ENCODE assay signal across 8 mouse cellular contexts in genomic region chr11:100849456-100850037, GRCm38 (mm10). TPM values are rescaled to one million over a fixed set of nuclear protein-coding genes. Genes with fewer than 3 reads are reported as not detected.
DNase-seq lines count a peak whose midpoint lies in the region; ATAC-seq and TF ChIP-seq lines count a peak whose summit lies in the region.

No protein-coding gene starts in this region.

- peak overlapping the region; percentile 77 for H3K4me2 ChIP-seq in heart, embryonic 12.5 days
- H3K4me2 ChIP-seq in forebrain, postnatal 0 days (ENCODE audit: low read depth): peak overlapping the region; percentile 92

- peak overlapping the region; percentile 100 for H3K9ac ChIP-seq in heart, embryonic 12.5 days
- H3K9ac ChIP-seq in ES-E14 (ENCODE audit: insufficient read depth, low read depth, low read length, poor library complexity, severe bottlenecking): peak overlapping the region; percentile 87
- H3K9ac ChIP-seq in forebrain, postnatal 0 days: peak overlapping the region; percentile 89

- peak overlapping the region; percentile 91 for H3K27ac ChIP-seq in heart, embryonic 12.5 days (ENCODE audit: poor library complexity, severe bottlenecking)
- H3K27ac ChIP-seq in ES-E14 (ENCODE audit: insufficient read depth, low read depth, low read length, poor library complexity, severe bottlenecking): no peak overlapping the region
- H3K27ac ChIP-seq in forebrain, postnatal 0 days (ENCODE audit: low read depth, low read length): 0 out of 2 replicates have a peak overlapping the region, but pooled peaks have one; percentile 77
- H3K27ac ChIP-seq in macrophage: peak overlapping the region; percentile 51

- ATAC-seq in heart, embryonic 12.5 days (ENCODE audit: insufficient number of reproducible peaks, low FRiP score): peak; percentile 17; the same call in 1 of the 2 replicates
- no peak for ATAC-seq in forebrain, postnatal 0 days

- no peaks in the 10 kb centered on the region for H3K36me3 ChIP-seq in heart, embryonic 12.5 days
- no peaks in the 10 kb centered on the region for H3K36me3 ChIP-seq in ES-E14 (ENCODE audit: control insufficient read depth, insufficient read depth, low read length, poor library complexity, severe bottlenecking)
- H3K36me3 ChIP-seq in forebrain, postnatal 0 days (ENCODE audit: insufficient read depth): no peaks in the 10 kb centered on the region
- no peaks in the 10 kb centered on the region for H3K36me3 ChIP-seq in macrophage (ENCODE audit: inconsistent target)

- no peak for DNase-seq in heart, postnatal 36 days
- no peak for DNase-seq in ES-E14 (ENCODE audit: low read depth, low spot score)
- DNase-seq in forebrain, postnatal 0 days: peak; percentile 11
- no peak for DNase-seq in cerebellum, postnatal 10 days
- no peak for DNase-seq in thymus, adult 18-20 months
- DNase-seq in cerebellum, postnatal 25 days: no peak

- intact Hi-C loops in heart, postnatal 36 days (cut with DNase I): no loop called here

- TF ChIP-seq CTCF in forebrain, postnatal 0 days (IDR thresholded peaks at IDR 0.05; ENCODE audit: low read depth): no peak

- no peaks in the 10 kb centered on the region for H3K9me3 ChIP-seq in heart, embryonic 12.5 days (replicated peaks)
- H3K9me3 ChIP-seq in ES-E14 (ENCODE audit: control insufficient read depth, insufficient read depth, low read depth, low read length): no peaks in the 10 kb centered on the region
- no peaks in the 10 kb centered on the region for H3K9me3 ChIP-seq in forebrain, postnatal 0 days (ENCODE audit: low read length)

- WGBS in heart, embryonic 12.5 days: 1% methylated on average over 13 of the region's 13 CpGs
- 2% methylated on average over 13 of the region's 13 CpGs for WGBS in forebrain, postnatal 0 days
- 2% methylated on average over 13 of the region's 13 CpGs for WGBS in macrophage (ENCODE audit: missing documents)

- H3K4me1 ChIP-seq in heart, embryonic 12.5 days (replicated peaks): peaks cover 37% of the 10 kb centered on the region
- peaks cover 0 to 2% of the 10 kb centered on the region in 2 experiments; a peak in 2 of 4 replicates for H3K4me1 ChIP-seq in ES-E14 (ENCODE audit: control insufficient read depth in 2 of 2, insufficient read depth in 2 of 2, low read length in 2 of 2, poor library complexity in 1 of 2)
- peaks cover 11% of the 10 kb centered on the region; the same call in 1 of the 2 replicates for H3K4me1 ChIP-seq in forebrain, postnatal 0 days (ENCODE audit: insufficient read depth)

- in situ Hi-C loops in ES-E14 (cut with MboI; ENCODE audit: low sequenced_read_pairs in 2 of 2, unreplicated experiment in 2 of 2): no loop called here

- H3K27me3 ChIP-seq in heart, embryonic 12.5 days (replicated peaks): peaks cover 13% of the 10 kb centered on the region; the same call in 1 of the 2 replicates
- peaks cover 3% of the 10 kb centered on the region for H3K27me3 ChIP-seq in forebrain, postnatal 0 days (ENCODE audit: insufficient read depth, low read length)

- peaks cover 55% of the 10 kb centered on the region for H3K79me2 ChIP-seq in macrophage (ENCODE audit: inconsistent target)

- H3K4me3 ChIP-seq in heart, embryonic 12.5 days: peak overlapping the region; percentile 98
- H3K4me3 ChIP-seq in ES-E14 (ENCODE audit: insufficient read depth in 1 of 2, low read depth in 1 of 2, low read length in 2 of 2, poor library complexity in 1 of 2, severe bottlenecking in 1 of 2): peak overlapping the region; percentile 63 to 89
- H3K4me3 ChIP-seq in forebrain, postnatal 0 days (ENCODE audit: low read depth, low read length): peak overlapping the region; percentile 83
- peak overlapping the region; percentile 85 for H3K4me3 ChIP-seq in macrophage (ENCODE audit: inconsistent target)

TF ChIP-seq in ES-E14, 5 proteins besides CTCF, POLR2A, EP300 and RAD21:
- TF ChIP-seq CHD2 (IDR thresholded peaks at IDR 0.05; ENCODE audit: low read depth, low read length) (no peak), MAFK (IDR thresholded peaks at IDR 0.05; ENCODE audit: insufficient read depth, low read depth, low read length) (no peak), ZNF384 (IDR thresholded peaks at IDR 0.05; ENCODE audit: low read depth, low read length) (no peak), ZC3H11A (IDR thresholded peaks at IDR 0.05; ENCODE audit: borderline replicate concordance, low read depth, low read length) (no peak), HCFC1 (IDR thresholded peaks at IDR 0.05; ENCODE audit: borderline replicate concordance, insufficient read depth, low read length) (no peak)

RNA-seq across cellular contexts. Expression of gene Stat5b, which starts 1.0 kb away (rescaled TPM):
- polyA plus RNA-seq in heart, embryonic 12.5 days (2016; fragmentation: Nextera tagmentation; extraction: Ambion mirVana): 35.0 and 35.3 TPM in 2 replicates
- total RNA-seq in heart, postnatal 36 days (2021): 10 to 100 TPM; 62.7 to 62.8 TPM
- 3.4 and 4.3 TPM in 2 replicates for total RNA-seq in ES-E14 (2012; rRNA removed)
- total RNA-seq in forebrain, postnatal 0 days (2014; rRNA removed): 17.8 and 22.6 TPM in 2 replicates
- polyA plus RNA-seq in forebrain, postnatal 0 days (2015; fragmentation: Nextera tagmentation; extraction: Ambion mirVana): 4.9 and 8.8 TPM in 2 replicates
- total RNA-seq in macrophage (2018; cell fraction: chromatin; rRNA removed): 100 to 1,000 TPM in 1 of 26 experiments, 10 to 100 TPM in 23, 1 to 10 TPM in 2; 8.0 to 116 (median 45.6) TPM
- 10 to 100 TPM; 22.3 to 36.6 (median 31.5) TPM for total RNA-seq in macrophage (2018; cell fraction: cytosol; rRNA removed)
- 100 to 1,000 TPM in 1 of 26 experiments, 10 to 100 TPM in 25; 16.1 to 112 (median 42.3) TPM for total RNA-seq in macrophage (2018; cell fraction: nucleus; rRNA removed)
- 16.7 to 27.2 TPM (median 18.9 TPM) in 3 replicates for polyA plus RNA-seq in macrophage (2018)

RNA-seq across cellular contexts. Expression of gene Stat5a, which starts 9.6 kb away (rescaled TPM):
- 6.6 and 8.3 TPM in 2 replicates for polyA plus RNA-seq in heart, embryonic 12.5 days (2016; fragmentation: Nextera tagmentation; extraction: Ambion mirVana)
- 10 to 100 TPM; 19.8 to 24.1 TPM for total RNA-seq in heart, postnatal 36 days (2021)
- total RNA-seq in ES-E14 (2012; rRNA removed): 1.7 TPM in 2 replicates
- total RNA-seq in forebrain, postnatal 0 days (2014; rRNA removed): 2.0 and 2.6 TPM in 2 replicates
- polyA plus RNA-seq in forebrain, postnatal 0 days (2015; fragmentation: Nextera tagmentation; extraction: Ambion mirVana): 1.1 and 1.6 TPM in 2 replicates
- 1,000 to 10,000 TPM in 2 of 26 experiments, 100 to 1,000 TPM in 7, 10 to 100 TPM in 17; 28.9 to 1,361 (median 47.6) TPM for total RNA-seq in macrophage (2018; cell fraction: chromatin; rRNA removed)
- 100 to 1,000 TPM in 1 of 26 experiments, 10 to 100 TPM in 25; 12.5 to 173 (median 17.3) TPM for total RNA-seq in macrophage (2018; cell fraction: cytosol; rRNA removed)
- 1,000 to 10,000 TPM in 1 of 26 experiments, 100 to 1,000 TPM in 6, 10 to 100 TPM in 19; 14.8 to 1,212 (median 34.7) TPM for total RNA-seq in macrophage (2018; cell fraction: nucleus; rRNA removed)
- 10.0 to 16.3 TPM (median 11.7 TPM) in 3 replicates for polyA plus RNA-seq in macrophage (2018)
